Mouse (Mus musculus): ENCODE results near the gene Itih4.

The Itih4 gene

DNA sequence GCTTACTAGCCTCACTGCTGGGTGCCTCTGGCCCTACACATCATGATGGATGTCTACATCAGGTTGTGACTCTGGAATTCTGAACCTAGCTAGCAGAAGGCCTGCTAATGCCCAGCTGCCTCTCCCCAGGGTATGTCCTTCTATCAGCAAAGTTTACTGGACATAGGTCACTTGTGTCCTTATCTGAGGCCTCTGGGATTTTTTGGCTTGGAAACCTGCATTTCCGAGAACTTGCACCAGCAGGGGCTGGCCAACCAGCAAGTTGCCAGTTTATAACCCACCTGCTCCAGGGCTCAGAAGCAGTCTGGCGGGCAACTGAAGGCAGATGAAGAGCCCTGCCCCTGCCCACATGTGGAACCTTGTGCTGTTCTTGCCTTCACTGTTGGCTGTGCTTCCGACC, at the start of gene Itih4:
TSS of gene Itih4 (plus strand) at position 273 of the 400 bp plus-strand sequence.
- CTCF ChIA-PET = no interaction called here

DNA sequence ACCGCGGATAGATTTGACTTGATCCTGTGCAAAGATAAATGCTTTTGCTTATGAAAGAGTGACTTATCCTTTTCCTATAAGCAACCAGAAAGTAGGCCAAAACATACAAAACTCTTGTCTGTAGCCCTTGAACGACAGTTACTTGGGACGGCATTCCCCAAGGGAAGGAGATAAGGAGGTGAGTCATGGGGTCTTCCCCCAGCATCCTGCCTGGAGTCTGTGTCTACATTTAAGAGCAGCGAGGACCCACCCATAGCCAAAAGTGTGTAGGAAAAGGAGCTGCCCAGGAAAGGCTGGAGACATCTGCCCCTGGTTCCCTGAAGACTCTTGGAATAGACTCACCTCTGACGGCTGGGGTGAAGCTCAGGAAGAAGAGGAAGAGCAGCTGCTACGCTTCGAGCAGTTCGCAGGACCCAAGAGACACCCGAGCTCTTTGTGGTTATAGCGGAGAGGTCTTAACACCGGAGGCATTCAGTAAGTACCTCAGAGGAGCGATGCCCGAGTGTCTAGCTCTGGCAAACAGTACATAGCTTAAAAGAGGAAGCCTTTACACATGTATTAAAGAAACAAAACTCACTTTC, 48.8 kb upstream of the Itih4 start:
- CTCF ChIA-PET = interaction anchor here (0.7 kb wide), 1 partner anchor 27 kb away, joined by 3 read pairs; no protein-coding TSS in a partner anchor

DNA sequence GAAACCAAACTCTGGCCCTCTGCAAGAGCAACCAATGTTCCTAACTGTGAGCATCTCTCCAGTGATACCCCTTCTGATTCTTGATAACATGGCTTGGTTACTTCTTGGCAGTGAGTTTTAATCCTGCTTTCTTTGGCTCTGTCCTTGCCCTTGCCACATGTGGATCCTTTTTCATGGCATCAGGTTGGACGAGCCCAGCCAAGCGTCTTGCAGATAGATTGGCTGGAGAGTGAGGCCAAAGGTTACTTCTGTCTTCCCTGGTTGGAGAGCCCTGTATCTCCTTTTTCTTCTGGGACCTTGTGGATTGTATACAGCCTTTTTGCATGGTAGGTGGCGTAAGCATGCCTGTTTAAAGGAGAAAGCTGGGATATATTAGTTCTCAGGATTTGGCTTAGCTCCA, 42.6 kb upstream of the Itih4 start:
- CTCF ChIA-PET = no interaction called here

- CTCF ChIA-PET = no interaction called here
Observed at GRCm38 (mm10) chr14:30850504-30850903, 35.8 kb upstream of the Itih4 start.

DNA sequence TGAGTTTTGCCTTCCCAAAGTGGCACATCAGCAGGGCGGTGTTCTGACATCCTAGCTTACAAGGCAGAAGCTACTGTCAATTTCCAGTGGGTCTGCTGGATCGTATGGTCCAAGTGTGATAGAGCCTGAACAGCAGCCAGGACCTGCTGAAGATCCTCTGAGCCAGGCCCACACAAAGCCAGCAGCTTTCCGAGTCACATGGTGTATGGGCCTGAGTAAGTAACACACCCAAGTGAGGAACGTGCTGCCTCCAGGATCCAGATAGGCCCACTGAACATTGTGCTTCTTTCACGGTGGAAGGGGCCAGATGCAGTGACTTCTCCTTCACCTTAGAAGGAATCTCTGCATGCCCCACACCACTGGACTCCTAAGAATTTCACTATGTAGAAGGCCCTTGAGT, 34.0 kb upstream of the Itih4 start:
- CTCF ChIA-PET = no interaction called here

DNA sequence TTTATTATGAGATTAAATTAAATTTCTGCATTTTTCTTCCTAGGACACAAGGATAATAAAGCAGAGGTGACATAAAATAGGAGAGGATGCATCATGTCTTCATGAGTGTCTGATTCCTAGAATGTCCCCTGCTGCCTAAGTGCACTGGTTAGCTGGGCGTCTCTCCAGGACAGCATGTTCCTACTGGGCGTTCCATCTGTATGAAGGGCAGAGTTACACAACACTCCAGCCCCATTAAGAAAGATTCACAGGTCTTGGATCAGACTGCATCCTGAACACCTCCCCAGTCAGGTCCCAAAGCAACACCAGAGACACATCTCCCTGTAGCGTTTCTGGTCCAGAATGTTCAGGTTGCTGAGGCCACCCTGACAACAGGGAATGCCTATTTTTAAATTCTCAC, 31.0 kb upstream of the Itih4 start:
- CTCF ChIA-PET = interaction anchor here (0.8 kb wide), 1 partner anchor 10 kb away, joined by 9 read pairs; no protein-coding TSS in a partner anchor

- CTCF ChIA-PET = no interaction called here
Observed at GRCm38 (mm10) chr14:30856885-30857507, 29.3 kb upstream of the Itih4 start.

- CTCF ChIA-PET = no interaction called here
Observed at GRCm38 (mm10) chr14:30857990-30858389, 28.3 kb upstream of the Itih4 start.

GRCm38 (mm10) chr14:30861421-30862125, 24.7 kb upstream of the Itih4 start:
- CTCF ChIA-PET = no interaction called here

DNA sequence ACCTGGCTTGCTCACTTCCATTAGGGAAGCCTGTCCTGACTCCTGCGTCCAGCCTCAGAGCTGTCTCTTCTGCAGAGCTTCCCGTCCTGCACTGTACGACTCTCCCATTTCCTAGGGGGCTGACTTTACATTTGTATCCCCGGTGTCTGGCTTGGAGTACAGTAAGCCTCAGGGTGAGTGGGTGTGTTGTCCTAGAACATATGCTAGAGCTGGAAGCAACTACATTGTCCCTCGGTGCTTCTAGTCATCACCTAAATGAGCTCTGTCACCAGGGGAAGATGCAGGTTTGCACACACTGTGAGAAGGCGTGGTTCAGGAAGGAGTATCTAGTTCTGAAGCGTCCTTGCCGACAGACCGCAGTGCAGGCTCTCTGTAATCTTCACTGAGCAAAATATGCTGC, 23.9 kb upstream of the Itih4 start:
- CTCF ChIA-PET = no interaction called here

DNA sequence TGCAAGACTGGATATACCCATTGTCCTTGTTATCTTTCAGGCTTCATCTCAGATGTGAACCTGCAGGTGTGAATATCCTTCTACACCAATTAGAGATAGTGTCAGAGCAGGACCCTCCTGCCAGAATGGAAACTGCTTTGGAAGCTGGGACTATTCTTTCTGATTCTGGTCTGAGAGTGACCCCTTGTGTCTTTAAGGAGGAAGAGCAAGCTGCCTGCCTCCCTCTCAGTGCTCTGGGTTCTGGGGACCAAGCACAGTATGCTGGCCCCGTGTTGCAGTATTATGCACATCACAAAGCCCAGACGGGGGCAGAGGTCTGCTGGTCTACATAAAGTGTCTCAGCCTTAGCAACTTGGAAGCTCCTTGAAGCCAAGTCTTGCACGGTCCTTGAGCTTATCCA, 21.0 kb upstream of the Itih4 start:
- CTCF ChIA-PET = interaction anchor here (0.5 to 0.6 kb wide), 3 partner anchors 11 to 552 kb away, joined by 3 to 9 read pairs (median 5); no protein-coding TSS in a partner anchor

- CTCF ChIA-PET = no interaction called here
Observed at GRCm38 (mm10) chr14:30867042-30867441, 19.2 kb upstream of the Itih4 start.

GRCm38 (mm10) chr14:30868826-30869225, 17.4 kb upstream of the Itih4 start:
- CTCF ChIA-PET = no interaction called here

- CTCF ChIA-PET = no interaction called here
Observed at GRCm38 (mm10) chr14:30869391-30869801, 16.9 kb upstream of the Itih4 start.

GRCm38 (mm10) chr14:30870206-30871147, 15.8 kb upstream of the Itih4 start:
- CTCF ChIA-PET = no interaction called here

GRCm38 (mm10) chr14:30874095-30874700, 12.1 kb upstream of the Itih4 start:
- CTCF ChIA-PET = no interaction called here

DNA sequence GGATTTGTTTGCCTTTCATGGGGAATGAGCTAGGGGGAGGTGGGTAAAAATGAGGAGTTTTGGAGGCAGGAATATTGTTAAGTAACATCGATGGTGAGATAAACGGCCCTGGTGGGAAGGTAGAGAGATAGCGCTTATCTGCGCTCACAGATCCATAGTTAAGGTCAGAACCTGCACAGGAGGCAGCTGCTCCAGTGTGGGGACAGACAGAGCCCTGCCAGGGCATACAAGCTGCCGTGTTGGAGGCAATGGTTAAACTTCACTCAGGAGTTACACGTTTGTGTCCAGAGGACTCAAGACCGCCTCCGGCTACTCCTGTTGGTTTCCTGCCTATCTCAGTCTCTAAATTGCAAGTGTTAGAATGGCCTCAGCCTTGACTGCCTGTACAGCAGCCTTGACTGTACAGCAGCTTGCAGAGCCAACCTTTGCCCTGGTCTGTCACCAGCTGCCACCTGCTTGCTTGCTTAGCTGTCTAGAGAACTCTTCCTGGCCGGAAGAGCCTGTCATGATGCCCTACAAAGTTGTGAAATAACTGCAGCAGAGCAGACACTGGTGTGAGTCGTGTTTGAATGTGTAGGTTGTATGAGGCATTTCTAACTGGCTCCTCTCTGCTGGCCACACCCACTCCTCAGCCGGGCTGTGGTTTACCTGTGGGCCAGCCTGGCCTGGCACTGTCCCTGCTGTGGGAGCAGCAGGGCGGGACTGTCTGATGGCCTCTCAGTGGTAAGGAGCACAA, 11.0 kb upstream of the Itih4 start:
- CTCF ChIA-PET = no interaction called here

- CTCF ChIA-PET = no interaction called here
Observed at GRCm38 (mm10) chr14:30875955-30876354, 10.3 kb upstream of the Itih4 start.

DNA sequence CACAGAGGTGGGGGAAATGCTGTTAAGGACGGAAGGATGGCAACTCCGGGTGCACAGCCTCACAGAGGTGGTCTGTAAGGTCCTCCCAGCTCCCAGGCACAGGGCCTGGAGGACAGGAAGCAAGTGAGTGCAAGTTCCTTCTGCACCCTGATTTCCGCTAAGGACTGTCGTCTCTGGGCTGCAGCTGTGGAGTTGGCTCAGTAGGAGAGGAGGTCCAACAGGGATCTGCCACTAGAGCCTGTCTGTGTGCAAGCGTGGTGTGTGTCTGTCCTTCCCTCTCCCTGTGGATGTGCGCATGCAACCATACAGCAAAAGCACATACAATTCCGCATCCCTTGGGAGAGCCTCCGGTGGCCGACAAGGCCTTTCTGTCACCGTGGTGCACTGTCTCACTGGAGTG, 9.8 kb upstream of the Itih4 start:
- CTCF ChIA-PET = no interaction called here

GRCm38 (mm10) chr14:30877827-30878226, 8.4 kb upstream of the Itih4 start:
- CTCF ChIA-PET = no interaction called here

DNA sequence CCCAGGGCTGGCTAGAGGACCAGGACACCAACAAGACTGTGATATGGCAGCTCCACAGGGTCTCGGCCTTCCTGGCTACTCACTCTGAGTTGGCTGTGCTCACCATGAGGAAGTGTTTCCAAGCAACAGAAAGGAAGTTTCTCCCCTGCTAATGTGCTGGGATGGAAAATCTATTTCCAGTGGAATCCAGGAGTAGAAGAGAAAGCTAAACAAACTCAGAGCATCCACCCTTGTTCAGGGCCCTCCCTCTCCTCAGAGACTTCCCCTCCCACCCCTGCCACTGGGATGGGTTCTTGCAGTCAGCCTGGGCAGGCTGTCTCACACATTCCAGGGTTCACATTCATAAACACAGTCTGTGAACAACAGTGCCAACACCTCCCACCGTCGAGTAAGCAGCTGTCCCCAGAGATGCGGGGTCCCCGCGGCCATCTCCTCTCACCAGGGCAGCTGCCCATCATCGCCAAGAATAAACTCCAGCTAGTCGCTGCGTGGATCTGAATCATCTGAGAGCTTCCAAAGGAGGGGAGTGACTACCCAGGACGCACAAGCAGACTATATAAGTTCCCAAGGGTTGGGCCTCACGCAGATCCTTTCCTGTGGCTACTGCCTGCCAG, 7.2 kb upstream of the Itih4 start, which contains the start of gene Mustn1:
TSS of gene Mustn1 (plus strand) at position 243 of the 614 bp plus-strand sequence.
- CTCF ChIA-PET = no interaction called here
